Mouse (Mus musculus): ENCODE measurements at regions not wholly inside any gene's neighbourhood (a gene's known extent, or its start where the extent isn't known, plus 50 kb on each side); places are given as distances from the start of the nearest gene placed in this dataset.

- no peak for TF ChIP-seq CTCF (IDR thresholded peaks at IDR 0.05; ENCODE audit: insufficient read depth, low read depth, low read length)
- no peak for TF ChIP-seq POLR2A (IDR thresholded peaks at IDR 0.05; ENCODE audit: insufficient read depth, low read depth, low read length)
Observed at GRCm38 (mm10) chr3:9352251-9352650, 257.6 kb downstream of the Zfp704 start.
